Mouse (Mus musculus) ES-Bruce4 (cell line): Measurements from ENCODE around the gene Ergic1.

ENCODE experiments used
- CTCF ChIP-seq: IDR thresholded peaks from one replicate; pipeline ENCODE4 v1.8.1; 2011; ENCODE audit warnings: low read depth, low read length
- POLR2A ChIP-seq: IDR thresholded peaks from one replicate; pipeline ENCODE4 v1.8.1; 2011; ENCODE audit warnings: low read length; ENCODE audit not compliant: insufficient read depth

DNA sequence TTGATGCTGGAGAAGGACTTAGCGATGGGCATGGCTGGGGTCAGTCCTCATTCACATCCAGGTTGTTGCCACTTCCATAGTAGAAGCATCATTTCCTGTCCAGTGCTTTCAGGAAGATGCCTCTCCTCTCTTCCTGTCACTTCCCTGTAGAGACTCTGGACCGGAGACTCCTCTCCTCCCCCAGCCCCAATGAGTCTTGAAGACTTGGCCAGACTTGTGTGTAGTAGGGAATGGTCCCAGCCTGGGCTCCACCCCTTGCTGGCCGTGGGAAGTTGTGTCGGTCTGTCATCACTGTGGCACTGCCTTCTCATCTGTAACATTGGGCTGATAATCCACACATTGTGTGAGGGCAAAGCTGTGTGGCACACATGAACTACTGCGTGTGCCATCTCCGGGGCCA lies 22.3 kb downstream of the Ergic1 start:
- TF ChIP-seq POLR2A, result no peak
- no peak for TF ChIP-seq CTCF
